Mouse (Mus musculus) heart, postnatal 0 days (tissue): Measurements from ENCODE around the gene Nln. TPM values are rescaled to one million over a fixed set of nuclear protein-coding genes. Genes with fewer than 3 reads are reported as not detected.

Experiments used
- ATAC-seq: fragments of 200-750 bp; cut with Nextera tagmentation; 2 replicates; pipeline ENCODE4 v1.8.0; 2017; ENCODE audit warnings: low read depth, moderate number of reproducible peaks, moderate library complexity; ENCODE audit not compliant: insufficient read depth
- DNase-seq: peaks from one replicate; pipeline ENCODE4 v3.0.0-alpha.2; 2016; ENCODE audit warnings: low spot score
- H3K27ac ChIP-seq: fragments of 300-500 bp; sonication (generic); 2 replicates; pipeline ENCODE4 v1.5.1; 2014; ENCODE audit warnings: low read depth, mild to moderate bottlenecking
- H3K27me3 ChIP-seq: fragments of 300-500 bp; sonication (generic); 2 replicates; pipeline ENCODE4 v1.6.1; 2014; ENCODE audit warnings: low read length, mixed read lengths; ENCODE audit not compliant: control insufficient read depth, insufficient read depth
- H3K36me3 ChIP-seq: fragments of 300-500 bp; sonication (generic); replicated peaks from 2 replicates; pipeline ENCODE4 v1.6.1; 2014; ENCODE audit warnings: low read length, mixed read lengths; ENCODE audit not compliant: control insufficient read depth, insufficient read depth
- H3K4me1 ChIP-seq: fragments of 300-500 bp; sonication (generic); 2 replicates; pipeline ENCODE4 v1.6.1; 2014; ENCODE audit warnings: antibody characterized with exemption; ENCODE audit not compliant: control insufficient read depth, insufficient read depth
- H3K4me2 ChIP-seq: fragments of 300-500 bp; sonication (generic); 2 replicates; pipeline ENCODE4 v1.6.1; 2014; ENCODE audit warnings: low read depth, mild to moderate bottlenecking, low read length, moderate library complexity
- H3K4me3 ChIP-seq: fragments of 300-500 bp; sonication (generic); 2 replicates; pipeline ENCODE4 v1.5.1; 2014; ENCODE audit warnings: low read depth, low read length
- H3K9ac ChIP-seq: fragments of 300-500 bp; sonication (generic); replicated peaks from 2 replicates; pipeline ENCODE4 v1.6.1; 2014; ENCODE audit warnings: low read depth, low read length, mixed read lengths
- H3K9me3 ChIP-seq: fragments of 300-500 bp; sonication (generic); replicated peaks from 2 replicates; pipeline ENCODE4 v1.6.1; 2016; ENCODE audit warnings: low read length; ENCODE audit not compliant: control insufficient read depth
- CTCF ChIP-seq: IDR thresholded peaks from 2 replicates; pipeline ENCODE4 v1.5.1; 2016; ENCODE audit warnings: antibody characterized with exemption, control low read depth, low read depth
- EP300 ChIP-seq: IDR thresholded peaks from 2 replicates; pipeline ENCODE4 v1.6.1; 2016; ENCODE audit warnings: antibody characterized with exemption, low read depth
- WGBS: fragments of 180-500 bp; shearing (Covaris S2); extraction: QIAGEN DNeasy Blood & Tissue Kit; methylation state at CpG from one replicate; pipeline ENCODE4 v1.1.7; 2014; 5-methylcytosine and 5-hydroxymethylcytosine counted together
- polyA plus RNA-seq: library from polyadenylated mRNA; unstranded; fragments of >200 nt; fragmentation: Nextera tagmentation; extraction: Ambion mirVana; gene quantifications from 2 replicates; pipeline ENCODE4 v1.2.1, GENCODE M21; 2015
- total RNA-seq: library from RNA; depleted of rRNA; stranded (reverse); fragments of >200 nt; gene quantifications from 2 replicates; pipeline ENCODE4 v1.2.3, GENCODE M21; 2014; ENCODE audit warnings: low replicate concordance

Nln gene
- total and polyA plus RNA-seq, 2 experiments from 2014 or later = 16.2 to 42.2 TPM

GRCm38 (mm10) chr13:104114827-104115226 lies 5.4 kb upstream of the Nln start:
- H3K9me3 ChIP-seq = no peaks in the 10 kb centered on the region
- H3K4me3 ChIP-seq = no peak overlapping the region
- H3K9ac ChIP-seq = no peak overlapping the region
- H3K36me3 ChIP-seq = no peaks in the 10 kb centered on the region
- H3K27ac ChIP-seq = no peak overlapping the region
- H3K4me2 ChIP-seq = no peak overlapping the region
- WGBS = 91% methylated on average over 2 of the region's 2 CpGs
- ATAC-seq (no peak), DNase-seq (no peak)
- no peaks in the 10 kb centered on the region for H3K27me3 ChIP-seq
- TF ChIP-seq CTCF (no peak), EP300 (no peak)
- no peaks in the 10 kb centered on the region for H3K4me1 ChIP-seq

GRCm38 (mm10) chr13:104113782-104114181 lies 4.4 kb upstream of the Nln start:
- Histone ChIP-seq H3K4me2 (no peak overlapping the region), H3K4me3 (no peak overlapping the region), H3K27me3 (no peaks in the 10 kb centered on the region), H3K4me1 (no peaks in the 10 kb centered on the region), H3K9me3 (no peaks in the 10 kb centered on the region), H3K9ac (no peak overlapping the region), H3K36me3 (no peaks in the 10 kb centered on the region), H3K27ac (no peak overlapping the region)
- no peak for DNase-seq
- TF ChIP-seq EP300 (no peak), CTCF (no peak)
- 95% methylated on average over 4 of the region's 4 CpGs for WGBS
- no peak for ATAC-seq

- Histone ChIP-seq H3K9me3 (no peaks in the 10 kb centered on the region), H3K4me1 (no peaks in the 10 kb centered on the region; the same call in 1 of the 2 replicates), H3K27me3 (no peaks in the 10 kb centered on the region), H3K36me3 (no peaks in the 10 kb centered on the region), H3K27ac (no peak overlapping the region), H3K9ac (no peak overlapping the region), H3K4me2 (no peak overlapping the region), H3K4me3 (no peak overlapping the region)
- DNase-seq (no peak), ATAC-seq (no peak)
- TF ChIP-seq CTCF (no peak), EP300 (no peak)
- WGBS = 33% methylated on average over 12 of the region's 12 CpGs
These were observed 3.0 kb upstream of the Nln start for GRCm38 (mm10) chr13:104112266-104112900.

GRCm38 (mm10) chr13:104110526-104110925 lies 1.1 kb upstream of the Nln start:
- Histone ChIP-seq H3K9ac (peak overlapping the region; percentile 63; the same call in 1 of the 2 replicates), H3K27ac (no peak overlapping the region), H3K27me3 (no peaks in the 10 kb centered on the region), H3K4me2 (peak overlapping the region; percentile 99), H3K4me3 (peak overlapping the region; percentile 80), H3K9me3 (no peaks in the 10 kb centered on the region), H3K4me1 (no peaks in the 10 kb centered on the region; the same call in 1 of the 2 replicates), H3K36me3 (no peaks in the 10 kb centered on the region)
- no peak for ATAC-seq
- WGBS = 57% methylated on average over 7 of the region's 7 CpGs
- TF ChIP-seq EP300 (no peak), CTCF (no peak)
- no peak for DNase-seq

GRCm38 (mm10) chr13:104109816-104110521 lies 555 bp upstream of the Nln start:
- Histone ChIP-seq H3K9me3 (no peaks in the 10 kb centered on the region), H3K4me1 (no peaks in the 10 kb centered on the region; the same call in 1 of the 2 replicates), H3K36me3 (no peaks in the 10 kb centered on the region), H3K9ac (peak overlapping the region; percentile 63), H3K27me3 (no peaks in the 10 kb centered on the region), H3K4me2 (peak overlapping the region; percentile 99), H3K27ac (no peak overlapping the region), H3K4me3 (peak overlapping the region; percentile 80)
- WGBS = 2% methylated on average over 31 of the region's 38 CpGs
- DNase-seq (peak; percentile 46), ATAC-seq (peak; percentile 56)
- no peak for TF ChIP-seq CTCF
- no peak for TF ChIP-seq EP300
